Comparison of ENCODE assay signal across 13 mouse cellular contexts in genomic region chr11:25538641-25539258, GRCm38 (mm10).
DNase-seq lines count a peak whose midpoint lies in the region; ATAC-seq and TF ChIP-seq lines count a peak whose summit lies in the region.
"Had no signal": no experiment of that assay in that cellular context is flagged by ENCODE, and none has a peak within 500 bp of the region (broad histone marks: within the 10 kb centered on the region; RNA-seq: fewer than 3 reads in every experiment).

No protein-coding gene starts in this region.

- TF ChIP-seq CTCF in hindbrain, postnatal 0 days (IDR thresholded peaks at IDR 0.05; ENCODE audit: low read depth), result no peak

- H3K4me1 ChIP-seq in forebrain, embryonic 13.5 days, result no peaks in the 10 kb centered on the region
- H3K4me1 ChIP-seq in forebrain, embryonic 16.5 days (replicated peaks; ENCODE audit: control insufficient read depth, insufficient read depth, low read length), result no peaks in the 10 kb centered on the region
- H3K4me1 ChIP-seq in hindbrain, postnatal 0 days (ENCODE audit: insufficient read depth, low read length), result no peaks in the 10 kb centered on the region
- H3K4me1 ChIP-seq in hindbrain, embryonic 11.5 days (replicated peaks; ENCODE audit: control insufficient read depth, insufficient read depth, low read length), result no peaks in the 10 kb centered on the region
- no peaks in the 10 kb centered on the region for H3K4me1 ChIP-seq in midbrain, embryonic 12.5 days
- no peaks in the 10 kb centered on the region for H3K4me1 ChIP-seq in midbrain, embryonic 11.5 days (ENCODE audit: control insufficient read depth, insufficient read depth, low read length)
- H3K4me1 ChIP-seq: kidney, embryonic 15.5 days; limb, embryonic 13.5 days had no signal

- no peak overlapping the region for H3K9ac ChIP-seq in forebrain, embryonic 13.5 days
- H3K9ac ChIP-seq in forebrain, embryonic 16.5 days (replicated peaks; ENCODE audit: low read depth, low read length), result no peak overlapping the region
- no peak overlapping the region for H3K9ac ChIP-seq in hindbrain, postnatal 0 days (replicated peaks; ENCODE audit: low read length)
- no peak overlapping the region for H3K9ac ChIP-seq in hindbrain, embryonic 11.5 days (ENCODE audit: low read depth, low read length)
- H3K9ac ChIP-seq in midbrain, embryonic 12.5 days (replicated peaks), result no peak overlapping the region
- no peak overlapping the region for H3K9ac ChIP-seq in midbrain, embryonic 11.5 days (ENCODE audit: low read length)
- H3K9ac ChIP-seq: kidney, embryonic 15.5 days; limb, embryonic 13.5 days; liver, postnatal 0 days had no signal

- 94% methylated on average over 3 of the region's 3 CpGs for WGBS in forebrain, embryonic 13.5 days
- WGBS in forebrain, embryonic 16.5 days, result 78% methylated on average over 3 of the region's 3 CpGs
- 83% methylated on average over 3 of the region's 3 CpGs for WGBS in hindbrain, postnatal 0 days
- WGBS in hindbrain, embryonic 11.5 days, result 99% methylated on average over 3 of the region's 3 CpGs
- WGBS in midbrain, embryonic 12.5 days, result 97% methylated on average over 3 of the region's 3 CpGs
- WGBS in midbrain, embryonic 11.5 days, result 95% methylated on average over 3 of the region's 3 CpGs

- 0 out of 2 replicates have a peak, but pooled peaks have one; percentile 19 for ATAC-seq in forebrain, embryonic 13.5 days
- ATAC-seq in forebrain, embryonic 16.5 days, result no peak
- ATAC-seq in hindbrain, postnatal 0 days, result peak; percentile 27; the same call in 1 of the 2 replicates
- ATAC-seq in hindbrain, embryonic 11.5 days (ENCODE audit: low FRiP score), result no peak
- ATAC-seq in midbrain, embryonic 12.5 days (ENCODE audit: low FRiP score, low read depth), result 0 out of 2 replicates have a peak, but pooled peaks have one; percentile 38
- no peak for ATAC-seq in midbrain, embryonic 11.5 days (ENCODE audit: low FRiP score)
- no peak for ATAC-seq in frontal cortex, adult (ENCODE audit: low TSS enrichment)
- ATAC-seq: liver, postnatal 0 days had no signal

- H3K27me3 ChIP-seq in forebrain, embryonic 13.5 days, result no peaks in the 10 kb centered on the region
- no peaks in the 10 kb centered on the region for H3K27me3 ChIP-seq in forebrain, embryonic 16.5 days (replicated peaks; ENCODE audit: control insufficient read depth, insufficient read depth, low read length)
- no peaks in the 10 kb centered on the region for H3K27me3 ChIP-seq in hindbrain, postnatal 0 days (ENCODE audit: insufficient read depth, low read length)
- no peaks in the 10 kb centered on the region for H3K27me3 ChIP-seq in hindbrain, embryonic 11.5 days (ENCODE audit: control insufficient read depth, insufficient read depth, low read length)
- H3K27me3 ChIP-seq in midbrain, embryonic 12.5 days, result no peaks in the 10 kb centered on the region
- H3K27me3 ChIP-seq in midbrain, embryonic 11.5 days (ENCODE audit: control insufficient read depth, insufficient read depth, low read length), result no peaks in the 10 kb centered on the region
- H3K27me3 ChIP-seq: kidney, embryonic 15.5 days; limb, embryonic 13.5 days had no signal

- no peak overlapping the region for H3K4me2 ChIP-seq in forebrain, embryonic 13.5 days
- H3K4me2 ChIP-seq in forebrain, embryonic 16.5 days (ENCODE audit: low read length), result no peak overlapping the region
- no peak overlapping the region for H3K4me2 ChIP-seq in hindbrain, postnatal 0 days (ENCODE audit: low read depth, low read length)
- no peak overlapping the region for H3K4me2 ChIP-seq in hindbrain, embryonic 11.5 days (replicated peaks; ENCODE audit: low read depth, low read length)
- H3K4me2 ChIP-seq in midbrain, embryonic 12.5 days (replicated peaks), result no peak overlapping the region
- no peak overlapping the region for H3K4me2 ChIP-seq in midbrain, embryonic 11.5 days
- H3K4me2 ChIP-seq: kidney, embryonic 15.5 days; limb, embryonic 13.5 days had no signal

- no peak for DNase-seq in hindbrain, postnatal 0 days (ENCODE audit: low spot score)
- DNase-seq in hindbrain, embryonic 11.5 days (ENCODE audit: low spot score), result no peak
- no peak for DNase-seq in midbrain, embryonic 11.5 days (ENCODE audit: low spot score, missing footprints)
- DNase-seq in adrenal gland, postnatal 36 days, result peak; percentile 6 to 30
- DNase-seq: cerebellum, adult 9-10 months; liver, postnatal 0 days; thymus, adult 2 months had no signal

- no peaks in the 10 kb centered on the region for H3K9me3 ChIP-seq in forebrain, embryonic 13.5 days (replicated peaks)
- no peaks in the 10 kb centered on the region for H3K9me3 ChIP-seq in forebrain, embryonic 16.5 days (ENCODE audit: control insufficient read depth, low read length)
- H3K9me3 ChIP-seq in hindbrain, postnatal 0 days (ENCODE audit: low read length), result no peaks in the 10 kb centered on the region
- no peaks in the 10 kb centered on the region for H3K9me3 ChIP-seq in hindbrain, embryonic 11.5 days (ENCODE audit: control insufficient read depth, low read length)
- H3K9me3 ChIP-seq in midbrain, embryonic 12.5 days, result no peaks in the 10 kb centered on the region
- no peaks in the 10 kb centered on the region for H3K9me3 ChIP-seq in midbrain, embryonic 11.5 days (ENCODE audit: control insufficient read depth, low read length)
- H3K9me3 ChIP-seq: kidney, embryonic 15.5 days; limb, embryonic 13.5 days had no signal

- no peaks in the 10 kb centered on the region for H3K36me3 ChIP-seq in forebrain, embryonic 13.5 days (ENCODE audit: poor library complexity, severe bottlenecking)
- no peaks in the 10 kb centered on the region for H3K36me3 ChIP-seq in forebrain, embryonic 16.5 days (ENCODE audit: control insufficient read depth, insufficient read depth)
- no peaks in the 10 kb centered on the region for H3K36me3 ChIP-seq in hindbrain, postnatal 0 days (ENCODE audit: insufficient read depth, low read length)
- no peaks in the 10 kb centered on the region for H3K36me3 ChIP-seq in hindbrain, embryonic 11.5 days (ENCODE audit: control insufficient read depth, insufficient read depth, low read length)
- no peaks in the 10 kb centered on the region for H3K36me3 ChIP-seq in midbrain, embryonic 12.5 days
- no peaks in the 10 kb centered on the region for H3K36me3 ChIP-seq in midbrain, embryonic 11.5 days (ENCODE audit: control insufficient read depth, insufficient read depth, low read length)
- H3K36me3 ChIP-seq: kidney, embryonic 15.5 days; limb, embryonic 13.5 days had no signal

- no peak overlapping the region for H3K27ac ChIP-seq in forebrain, embryonic 13.5 days
- H3K27ac ChIP-seq in forebrain, embryonic 16.5 days (ENCODE audit: low read length), result no peak overlapping the region
- H3K27ac ChIP-seq in hindbrain, postnatal 0 days, result no peak overlapping the region
- no peak overlapping the region for H3K27ac ChIP-seq in hindbrain, embryonic 11.5 days (ENCODE audit: low read depth, low read length)
- H3K27ac ChIP-seq in midbrain, embryonic 12.5 days (replicated peaks), result no peak overlapping the region
- no peak overlapping the region for H3K27ac ChIP-seq in midbrain, embryonic 11.5 days (ENCODE audit: low read depth, low read length)
- H3K27ac ChIP-seq: kidney, embryonic 15.5 days; limb, embryonic 13.5 days had no signal

- no peak overlapping the region for H3K4me3 ChIP-seq in forebrain, embryonic 13.5 days
- no peak overlapping the region for H3K4me3 ChIP-seq in forebrain, embryonic 16.5 days (replicated peaks; ENCODE audit: low read length)
- H3K4me3 ChIP-seq in hindbrain, postnatal 0 days (ENCODE audit: low read length), result no peak overlapping the region
- no peak overlapping the region for H3K4me3 ChIP-seq in hindbrain, embryonic 11.5 days (ENCODE audit: low read depth, low read length)
- H3K4me3 ChIP-seq in midbrain, embryonic 12.5 days, result no peak overlapping the region
- H3K4me3 ChIP-seq in midbrain, embryonic 11.5 days (ENCODE audit: low read depth, low read length), result no peak overlapping the region
- H3K4me3 ChIP-seq: kidney, embryonic 15.5 days; limb, embryonic 13.5 days had no signal

Comparison
In these comparisons a context has a peak if more than half of its experiments do, and no peak if none do; other contexts are left out.
1. ATAC-seq: peak in forebrain, embryonic 13.5 days (single experiment), hindbrain, postnatal 0 days (single experiment) and midbrain, embryonic 12.5 days (single experiment); none in forebrain, embryonic 16.5 days (single experiment), hindbrain, embryonic 11.5 days (single experiment), midbrain, embryonic 11.5 days (single experiment) and frontal cortex, adult (single experiment).
2. DNase-seq: peak in adrenal gland, postnatal 36 days (2 of 2); none in hindbrain, postnatal 0 days (single experiment), hindbrain, embryonic 11.5 days (single experiment) and midbrain, embryonic 11.5 days (single experiment).